Mouse (Mus musculus) megakaryocyte, adult 5-6 weeks (primary cell): ENCODE measurements at regions not wholly inside any gene's neighbourhood (a gene's known extent, or its start where the extent isn't known, plus 50 kb on each side); places are given as distances from the start of the nearest gene placed in this dataset.

Experiments
- ATAC-seq: 2 replicates; pipeline ENCODE4 v1.8.0; 2016; ENCODE audit warnings: mild to moderate bottlenecking, inconsistent platforms; ENCODE audit not compliant: poor library complexity, severe bottlenecking

DNA sequence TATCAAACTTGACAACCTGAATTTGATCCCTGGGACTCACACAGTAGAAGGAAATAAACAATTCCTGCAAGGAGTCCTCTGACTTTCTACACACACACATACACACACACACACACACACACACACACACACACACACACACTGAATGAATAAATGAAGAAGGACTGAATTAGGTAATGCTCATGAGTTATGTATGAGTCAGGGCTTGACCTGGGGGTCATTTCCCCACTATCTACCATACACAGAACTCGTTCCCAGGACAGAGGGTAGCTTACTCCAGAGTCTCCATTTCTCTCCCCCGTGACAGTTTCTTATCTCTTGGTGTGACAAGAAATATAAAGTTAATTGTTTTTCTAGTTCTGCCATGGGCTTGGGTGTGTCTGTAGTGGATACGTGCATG, 50.1 kb upstream of the Gadd45a start:
- no peak for ATAC-seq
